Mouse (Mus musculus): Measurements from ENCODE around the gene Mgea5.

Gene Mgea5

DNA sequence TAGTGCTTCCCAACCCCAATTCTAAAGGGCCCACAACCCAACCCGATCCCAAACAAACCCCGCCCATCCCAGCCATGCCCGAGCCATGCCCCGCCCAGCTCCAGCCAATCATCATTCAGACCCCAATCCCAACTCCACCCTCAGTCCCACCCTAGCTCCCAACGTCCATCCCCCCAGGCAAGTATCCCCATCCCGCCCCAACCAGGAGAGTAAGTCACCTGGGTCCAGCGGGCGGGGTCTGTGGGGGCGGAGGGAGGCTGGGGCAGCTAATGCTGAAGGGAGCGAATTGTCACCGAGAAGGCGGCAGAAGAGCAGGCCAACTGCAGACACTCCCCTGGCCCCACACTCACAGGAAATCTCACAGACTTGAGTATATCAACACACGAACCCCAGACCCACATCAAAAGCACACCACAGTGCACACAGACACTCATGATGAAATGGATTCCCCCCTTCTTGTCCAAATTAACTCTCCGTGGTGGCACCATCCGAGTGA, 12.5 kb upstream of the Mgea5 start:
- peak; percentile 95 for DNase-seq (ENCODE audit: low read depth, low spot score)

DNA sequence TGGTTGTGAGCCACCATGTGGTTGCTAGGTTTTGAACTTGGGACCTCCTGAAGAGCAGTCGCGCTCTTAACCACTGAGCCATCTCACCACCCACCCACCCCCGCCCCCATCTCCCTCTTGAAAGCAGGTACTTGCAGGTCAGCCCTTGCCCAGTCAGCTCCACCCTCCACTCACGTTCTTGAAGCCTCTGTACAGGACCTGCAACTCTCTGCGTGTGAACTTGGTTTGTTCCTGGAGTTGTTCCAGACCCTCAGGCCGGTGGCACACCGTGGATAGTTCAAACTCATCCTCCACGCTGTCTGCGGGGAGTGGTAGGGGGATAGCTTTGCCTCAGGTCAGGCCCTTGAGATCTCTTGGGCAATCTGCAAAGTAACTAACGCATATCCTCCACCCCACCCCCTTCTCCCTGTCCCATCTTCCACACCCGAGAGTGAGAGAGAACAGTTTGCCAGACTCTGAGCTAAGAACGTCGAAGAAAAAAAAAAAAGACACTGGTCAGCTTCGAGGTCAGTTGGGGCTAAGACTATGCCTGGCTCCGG, 11.8 kb upstream of the Mgea5 start:
- DNase-seq (ENCODE audit: low read depth, low spot score), result peak; percentile 33

DNA sequence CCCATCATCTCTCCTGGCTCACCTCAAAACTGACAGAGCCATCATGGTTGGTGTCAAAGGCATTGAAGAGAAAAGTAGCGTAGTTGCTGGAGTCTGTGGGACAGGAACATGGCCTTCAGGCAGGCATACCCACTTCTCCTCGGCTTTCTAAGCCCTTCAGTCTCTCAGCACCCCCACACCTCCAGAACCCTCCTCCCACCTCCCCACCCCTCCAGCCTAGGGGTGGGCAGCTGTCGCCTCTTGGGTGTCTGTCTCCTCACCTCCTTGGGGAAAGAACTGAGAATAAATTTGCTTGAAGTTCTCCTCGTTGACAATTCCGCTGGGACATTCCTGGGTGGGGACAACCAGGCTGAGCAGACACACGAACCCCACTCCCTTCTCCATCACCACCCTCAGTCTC, 11.1 kb upstream of the Mgea5 start:
- no peak for DNase-seq (ENCODE audit: low read depth, low spot score)

- DNase-seq (ENCODE audit: low read depth, low spot score), result no peak
Measured at GRCm38 (mm10) chr19:45792404-45792803, 8.8 kb upstream of the Mgea5 start.

DNA sequence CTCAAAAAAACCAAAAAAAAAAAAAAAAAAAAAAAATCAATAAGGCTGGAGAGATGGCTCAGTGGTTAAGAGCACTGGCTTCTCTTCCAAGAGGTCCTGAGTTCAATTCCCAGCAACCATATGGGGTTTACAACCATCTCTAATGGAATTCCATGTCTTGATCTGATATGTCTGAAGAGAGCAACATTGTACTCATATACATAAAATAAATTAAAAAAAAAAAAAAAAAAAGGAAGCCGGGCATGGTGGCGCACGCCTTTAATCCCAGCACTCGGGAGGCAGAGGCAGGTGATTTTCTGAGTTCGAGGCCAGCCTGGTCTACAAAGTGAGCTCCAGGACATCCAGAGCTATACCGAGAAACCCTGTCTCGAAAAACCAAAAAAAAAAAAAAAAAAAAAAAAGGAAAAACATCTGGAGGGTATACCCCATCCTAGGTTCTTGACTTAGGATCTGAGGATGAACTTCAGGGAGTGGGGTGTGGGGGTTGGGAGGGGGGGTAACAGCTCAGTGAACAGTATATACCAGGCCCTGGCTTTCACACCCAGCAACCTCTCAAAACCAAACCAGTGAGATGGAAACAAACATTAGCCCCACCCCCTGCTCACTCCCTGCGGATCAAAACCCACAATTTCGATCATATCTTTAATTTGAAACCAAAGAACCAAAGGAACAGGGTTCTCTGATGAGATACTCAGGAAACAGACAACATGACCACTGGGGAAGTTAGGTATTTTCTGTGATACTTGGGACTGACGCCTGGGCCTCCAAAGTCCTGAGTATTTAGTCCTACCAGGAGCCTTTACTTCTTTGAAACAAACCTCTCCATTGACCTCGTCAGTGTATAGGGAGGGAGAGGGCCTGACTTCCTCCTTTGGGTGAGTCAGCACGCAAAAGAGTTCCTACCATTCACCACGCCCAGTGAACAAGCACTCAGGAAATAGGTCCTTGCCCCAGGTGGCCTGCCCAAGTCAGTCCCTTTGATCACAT, 6.5 kb upstream of the Mgea5 start:
- peak; percentile 90 for DNase-seq (ENCODE audit: low read depth, low spot score)

DNA sequence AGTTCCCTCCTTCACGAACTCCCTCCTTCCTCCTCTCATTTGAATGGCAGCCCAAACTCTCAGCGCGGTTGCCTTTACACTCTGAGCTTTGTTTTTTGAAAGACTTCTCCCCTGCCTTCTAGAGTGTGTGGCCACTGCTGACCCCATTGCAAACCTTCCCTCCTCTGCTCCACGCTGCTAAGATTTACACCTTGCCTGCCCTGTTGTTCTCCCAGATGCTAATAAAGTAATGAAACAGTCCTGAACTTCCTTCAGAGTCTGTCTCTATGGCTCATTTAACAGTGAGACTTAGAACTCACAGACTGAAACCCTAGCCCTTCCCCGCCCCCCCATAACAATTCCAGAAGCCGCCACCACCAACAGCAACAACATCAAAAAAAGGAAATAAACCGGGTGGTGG, 5.7 kb upstream of the Mgea5 start:
- DNase-seq (ENCODE audit: low read depth, low spot score), result no peak

DNA sequence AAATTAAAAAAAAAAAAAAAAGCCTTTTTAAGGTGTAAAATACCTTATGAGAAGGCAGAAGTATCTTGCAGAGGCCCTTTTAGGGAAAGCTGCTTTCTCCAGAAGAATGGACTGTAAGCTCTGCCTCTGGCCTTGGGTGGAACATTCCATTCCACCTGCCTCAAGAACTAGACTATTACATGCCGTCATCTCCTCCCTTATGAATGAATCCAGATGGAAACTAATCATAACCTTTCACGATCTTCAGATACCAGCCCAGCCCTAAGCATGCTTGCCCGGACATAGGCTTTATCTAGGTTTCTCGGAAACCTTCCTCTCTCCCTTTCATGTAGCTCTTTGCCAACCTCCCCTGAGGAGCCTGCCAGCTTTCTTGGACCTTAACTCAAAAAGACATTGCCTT, 4.7 kb upstream of the Mgea5 start:
- no peak for DNase-seq (ENCODE audit: low read depth, low spot score)

- DNase-seq (ENCODE audit: low read depth, low spot score), result no peak
Measured at GRCm38 (mm10) chr19:45787450-45787849, 3.8 kb upstream of the Mgea5 start.

GRCm38 (mm10) chr19:45785470-45785869, 1.8 kb upstream of the Mgea5 start:
- no peak for DNase-seq (ENCODE audit: low read depth, low spot score)

DNA sequence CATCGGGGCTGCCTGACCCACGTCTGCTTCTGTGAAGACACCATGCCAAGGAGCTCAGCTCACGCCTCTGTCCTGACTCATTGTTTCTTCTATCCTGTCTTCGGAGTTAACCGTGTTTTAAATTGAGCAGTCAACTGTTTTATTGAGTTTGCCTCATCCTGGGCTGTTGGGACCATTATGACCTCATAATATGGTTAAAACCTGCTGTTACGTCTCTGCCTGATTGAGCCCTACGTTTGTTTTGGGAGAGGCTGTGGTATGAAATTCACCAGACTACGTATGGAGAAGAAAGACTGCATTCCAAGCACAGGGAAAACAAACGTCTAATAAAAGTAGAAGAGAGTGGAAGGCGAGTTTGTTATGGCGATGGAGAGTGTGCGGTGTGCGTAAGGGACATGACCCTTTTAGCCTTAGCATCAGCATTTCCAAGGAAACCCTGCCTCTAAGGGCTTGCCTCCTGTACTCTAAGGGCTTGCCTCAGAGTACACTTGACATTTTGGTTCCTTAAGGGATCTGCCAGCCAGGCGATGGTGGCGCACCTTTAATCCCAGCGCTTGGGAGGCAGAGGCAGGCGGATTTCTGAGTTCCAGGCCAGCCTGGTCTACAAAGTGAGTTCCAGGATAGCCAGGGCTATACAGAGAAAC, 418 bp upstream of the Mgea5 start:
- DNase-seq (ENCODE audit: low read depth, low spot score), result no peak

GRCm38 (mm10) chr19:45782315-45783001, 1.2 kb downstream of the Mgea5 start:
- DNase-seq (ENCODE audit: low read depth, low spot score), result peak; percentile 89

- DNase-seq (ENCODE audit: low read depth, low spot score), result no peak
Measured at GRCm38 (mm10) chr19:45781676-45782075, 2.0 kb downstream of the Mgea5 start.

GRCm38 (mm10) chr19:45780350-45780915, 3.2 kb downstream of the Mgea5 start:
- no peak for DNase-seq (ENCODE audit: low read depth, low spot score)

DNA sequence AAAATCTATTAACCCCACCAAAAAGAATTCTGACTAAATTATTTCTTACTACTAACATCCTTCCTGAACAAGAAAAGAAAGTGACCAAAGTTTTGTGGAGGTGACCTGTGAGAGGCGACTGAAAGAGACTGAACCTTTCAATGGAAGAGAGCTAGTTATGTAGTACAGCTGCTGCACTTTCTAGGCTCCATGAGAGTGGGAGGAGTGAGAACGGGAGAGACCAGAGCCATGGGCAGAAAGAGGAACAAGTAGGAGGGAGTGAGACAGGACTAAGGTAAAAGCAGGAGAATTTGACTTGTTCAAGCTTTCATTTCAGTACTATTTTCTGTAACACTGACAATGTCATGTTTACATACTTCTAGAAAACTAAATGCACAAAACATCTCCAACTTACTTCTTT, 8.2 kb downstream of the Mgea5 start:
- DNase-seq (ENCODE audit: low read depth, low spot score), result no peak

- no peak for DNase-seq (ENCODE audit: low read depth, low spot score)
Measured at GRCm38 (mm10) chr19:45771501-45771900, 12.1 kb downstream of the Mgea5 start.

DNA sequence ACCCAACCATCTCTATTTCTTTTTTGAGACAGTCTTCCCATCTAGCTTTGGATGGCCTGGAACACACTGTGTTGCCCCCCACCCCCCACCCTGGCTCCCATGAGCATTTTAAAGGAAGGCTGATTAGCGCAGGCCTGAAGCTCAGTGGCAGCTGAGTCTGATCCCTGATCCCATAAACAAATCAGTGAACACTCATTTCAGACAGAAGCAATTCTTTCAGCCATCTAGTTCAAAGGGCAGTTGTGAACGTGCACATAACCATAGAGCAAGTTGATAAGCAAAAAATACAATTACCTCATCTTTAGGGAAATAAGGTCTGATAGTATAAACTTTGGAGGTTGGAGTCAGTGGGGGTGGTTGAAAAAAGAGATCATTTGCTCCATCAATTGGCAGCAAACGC, 22.8 kb downstream of the Mgea5 start:
- no peak for DNase-seq (ENCODE audit: low read depth, low spot score)

DNA sequence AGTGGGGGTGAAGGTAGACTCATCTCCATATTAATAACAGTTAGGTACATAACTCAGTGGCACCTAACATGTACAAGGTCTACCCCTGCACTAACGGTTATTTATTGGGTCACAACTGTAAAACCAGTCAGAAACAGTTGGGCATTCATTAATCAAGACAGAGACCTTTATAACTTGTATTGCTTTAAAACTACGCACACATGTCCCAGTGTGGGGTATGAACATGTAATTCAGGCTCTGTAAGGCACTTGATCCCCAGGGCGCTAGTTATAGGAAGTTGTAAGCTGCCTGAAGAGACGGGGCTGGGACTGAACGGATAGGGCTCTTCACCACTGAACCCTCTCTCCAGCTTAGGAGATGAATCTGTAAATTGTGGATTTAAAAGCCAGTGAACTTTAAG, 25.0 kb downstream of the Mgea5 start:
- no peak for DNase-seq (ENCODE audit: low read depth, low spot score)

- DNase-seq (ENCODE audit: low read depth, low spot score), result no peak
Measured at GRCm38 (mm10) chr19:45753551-45753950, 30.1 kb downstream of the Mgea5 start.

GRCm38 (mm10) chr19:45751881-45752280, 31.8 kb downstream of the Mgea5 start:
- no peak for DNase-seq (ENCODE audit: low read depth, low spot score)

- DNase-seq (ENCODE audit: low read depth, low spot score), result peak; percentile 94
Measured at GRCm38 (mm10) chr19:45749243-45750043, 34.2 kb downstream of the Mgea5 start, which contains the start of gene Npm3. Gene Npm3 (minus strand): TSS chr19:45749591.
